Mouse (Mus musculus): ENCODE measurements at regions not wholly inside any gene's neighbourhood (a gene's known extent, or its start where the extent isn't known, plus 50 kb on each side); places are given as distances from the start of the nearest gene placed in this dataset.

- DNase-seq = no peak
These were observed 707.5 kb upstream of the Mdga2 start for GRCm38 (mm10) chr12:67929842-67930241.

DNA sequence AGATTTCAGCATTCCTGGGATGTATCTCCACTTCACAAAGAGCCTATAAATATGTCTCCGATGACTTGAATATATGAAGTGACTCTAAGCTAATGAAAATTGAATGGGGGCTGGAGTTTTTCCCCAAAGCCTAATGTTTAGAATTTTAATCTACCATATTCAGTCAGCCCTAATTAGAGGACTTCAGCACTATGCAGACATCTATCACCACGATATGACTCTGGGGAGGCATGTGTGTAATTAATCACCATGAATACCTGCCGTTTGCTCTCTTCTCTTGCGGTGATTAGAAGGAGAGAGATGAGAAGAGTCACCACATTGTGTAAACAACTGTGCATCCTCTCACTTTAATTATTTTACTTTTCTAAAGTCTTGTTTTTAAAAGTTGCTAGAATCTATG, 692.3 kb upstream of the Mdga2 start:
- DNase-seq = no peak

- no peak for DNase-seq
These were observed 664.9 kb upstream of the Mdga2 start for GRCm38 (mm10) chr12:67887296-67887695.

DNA sequence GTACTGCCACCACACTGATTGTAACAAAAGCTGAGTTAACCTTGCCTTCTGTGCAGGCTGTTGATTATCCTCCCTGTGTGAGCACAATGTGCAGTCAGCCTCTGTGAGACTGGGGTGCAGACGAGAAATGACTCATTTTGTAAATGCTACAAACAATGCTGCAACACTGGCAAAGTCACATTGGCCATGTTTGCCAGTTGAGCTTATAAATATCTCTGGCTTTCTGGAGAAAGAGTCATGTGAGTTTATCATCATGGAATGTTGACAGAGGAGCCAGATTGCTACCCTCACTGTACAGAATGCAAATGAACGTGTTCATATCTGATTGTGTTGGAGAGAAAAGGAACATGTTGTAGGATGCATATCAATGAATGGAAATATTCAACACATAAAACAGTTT, 640.3 kb upstream of the Mdga2 start:
- DNase-seq = no peak

GRCm38 (mm10) chr12:67860713-67861112, 638.4 kb upstream of the Mdga2 start:
- DNase-seq = no peak

GRCm38 (mm10) chr12:67852625-67853024, 630.3 kb upstream of the Mdga2 start:
- DNase-seq = no peak

DNA sequence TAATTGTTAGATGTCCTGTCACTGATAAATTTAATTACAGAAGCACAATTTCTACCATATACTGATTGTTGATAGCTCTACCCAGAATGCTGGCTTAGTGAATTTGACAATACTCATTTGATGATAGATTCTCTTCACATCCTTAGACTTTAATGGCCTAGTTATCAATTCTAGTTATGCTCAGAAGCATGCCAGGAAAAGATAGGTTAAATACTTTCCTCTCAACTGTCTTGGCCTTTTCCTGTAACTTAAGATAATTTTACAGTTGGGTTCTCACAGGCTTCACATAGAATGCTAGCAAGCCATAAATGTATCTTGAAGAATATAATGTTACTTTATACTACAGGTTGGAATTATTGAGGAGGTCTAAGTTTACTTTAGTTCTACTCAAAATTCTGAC, 625.2 kb upstream of the Mdga2 start:
- DNase-seq = no peak

- DNase-seq = peak; percentile 74
These were observed 581.9 kb upstream of the Mdga2 start for GRCm38 (mm10) chr12:67804297-67804696.

DNA sequence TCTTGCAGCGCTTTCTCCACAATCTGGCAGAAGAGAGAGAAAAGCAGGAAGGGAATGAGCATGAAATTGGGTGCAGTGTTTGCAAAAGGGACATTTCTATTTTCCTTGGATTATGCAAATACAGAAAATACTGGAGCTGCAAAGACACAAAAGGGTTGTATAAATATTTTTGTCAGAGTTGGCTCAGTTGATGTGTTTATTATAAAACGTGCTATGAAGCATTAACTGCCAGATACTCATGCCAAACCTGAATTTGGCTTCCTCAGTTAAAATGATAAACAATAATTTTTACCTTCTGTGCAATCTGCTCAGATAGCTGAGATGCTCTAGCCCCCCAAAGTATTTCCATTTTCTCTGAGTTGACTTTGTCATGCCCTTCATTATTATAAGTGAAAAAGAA, 577.4 kb upstream of the Mdga2 start:
- no peak for DNase-seq

All from cerebellum, adult 11-12 months (tissue).